Mouse (Mus musculus): ENCODE results near the gene Trabd2b. TPM values are rescaled to one million over a fixed set of nuclear protein-coding genes. Genes with fewer than 3 reads are reported as not detected.
A peak's percentile ranks its signal among the peaks of the same experiment; 100 is the strongest.

The Trabd2b gene
- polyA plus RNA-seq, 1 experiment from 2014 or later: 0.63 TPM

DNA sequence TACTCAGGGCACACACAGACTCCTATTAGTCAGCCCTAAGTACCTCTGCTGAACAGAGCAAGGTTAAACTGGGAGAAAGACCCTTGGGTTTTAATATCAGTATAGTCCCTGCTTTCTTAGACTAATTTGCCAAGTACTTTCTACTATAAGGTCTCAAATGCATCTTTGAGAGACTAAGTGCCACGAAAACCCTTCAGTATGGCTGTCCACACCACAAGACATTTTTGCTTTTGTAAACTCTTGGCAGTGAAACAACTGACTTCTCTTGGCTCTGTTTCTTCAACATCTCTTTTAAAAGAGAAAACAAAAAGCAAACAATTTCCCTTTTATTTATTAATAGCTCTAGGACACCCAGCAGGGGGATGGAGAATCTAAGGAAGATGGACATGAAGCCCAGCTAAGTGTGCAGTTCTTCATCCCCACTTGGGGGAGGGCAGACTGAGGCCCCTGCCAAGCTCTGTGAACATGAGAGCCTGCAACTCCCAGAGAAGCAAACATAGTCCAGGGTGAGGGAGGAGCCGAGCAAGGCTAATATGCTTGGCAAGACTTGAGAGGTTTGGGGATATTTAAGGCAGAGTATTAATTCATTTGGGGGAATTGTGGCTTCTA is 18.9 kb upstream of the Trabd2b start:
- Histone ChIP-seq H3K36me3 (replicated peaks; ENCODE audit: control insufficient read depth, insufficient read depth) (no peaks in the 10 kb centered on the region), H3K4me3 (replicated peaks; ENCODE audit: low read length) (no peak overlapping the region), H3K27me3 (ENCODE audit: control insufficient read depth, insufficient read depth, low read length) (no peaks in the 10 kb centered on the region), H3K4me2 (replicated peaks) (no peak overlapping the region), H3K9me3 (ENCODE audit: control insufficient read depth, low read length) (no peaks in the 10 kb centered on the region), H3K4me1 (replicated peaks; ENCODE audit: control insufficient read depth, insufficient read depth, low read length) (no peaks in the 10 kb centered on the region), H3K9ac (no peak overlapping the region), H3K27ac (no peak overlapping the region)
- 70% methylated on average over 2 of the region's 2 CpGs for WGBS
- ATAC-seq (ENCODE audit: low FRiP score): no peak
- no peak for DNase-seq (ENCODE audit: low spot score)

DNA sequence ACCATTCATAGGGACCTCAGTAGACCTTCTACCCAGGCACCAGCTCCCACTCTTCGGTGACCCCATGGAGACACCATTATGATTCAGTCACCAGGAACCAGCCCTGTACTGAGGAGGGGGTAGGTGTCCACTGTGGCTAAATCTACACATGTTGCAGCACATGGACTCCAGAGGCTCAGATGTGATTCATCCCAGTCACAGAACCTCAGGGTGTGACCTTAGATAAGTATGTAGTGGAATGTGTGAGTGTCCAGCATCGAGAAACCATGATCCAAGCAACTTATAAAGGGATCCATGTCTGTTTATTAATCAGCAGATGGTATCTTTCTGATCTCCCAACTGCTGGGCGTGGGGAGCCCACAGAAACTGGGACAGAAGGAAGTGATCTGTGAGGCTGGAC is 18.2 kb upstream of the Trabd2b start:
- no peak overlapping the region for H3K27ac ChIP-seq
- H3K9ac ChIP-seq: no peak overlapping the region
- ATAC-seq (ENCODE audit: low FRiP score) (no peak), DNase-seq (ENCODE audit: low spot score) (no peak)
- no peak overlapping the region for H3K4me3 ChIP-seq (replicated peaks; ENCODE audit: low read length)
- H3K9me3 ChIP-seq (ENCODE audit: control insufficient read depth, low read length): no peaks in the 10 kb centered on the region
- H3K27me3 ChIP-seq (ENCODE audit: control insufficient read depth, insufficient read depth, low read length): no peaks in the 10 kb centered on the region
- H3K4me2 ChIP-seq (replicated peaks): no peak overlapping the region
- H3K4me1 ChIP-seq (replicated peaks; ENCODE audit: control insufficient read depth, insufficient read depth, low read length): no peaks in the 10 kb centered on the region
- H3K36me3 ChIP-seq (replicated peaks; ENCODE audit: control insufficient read depth, insufficient read depth): no peaks in the 10 kb centered on the region
- WGBS: 90% methylated on average over 3 of the region's 3 CpGs

DNA sequence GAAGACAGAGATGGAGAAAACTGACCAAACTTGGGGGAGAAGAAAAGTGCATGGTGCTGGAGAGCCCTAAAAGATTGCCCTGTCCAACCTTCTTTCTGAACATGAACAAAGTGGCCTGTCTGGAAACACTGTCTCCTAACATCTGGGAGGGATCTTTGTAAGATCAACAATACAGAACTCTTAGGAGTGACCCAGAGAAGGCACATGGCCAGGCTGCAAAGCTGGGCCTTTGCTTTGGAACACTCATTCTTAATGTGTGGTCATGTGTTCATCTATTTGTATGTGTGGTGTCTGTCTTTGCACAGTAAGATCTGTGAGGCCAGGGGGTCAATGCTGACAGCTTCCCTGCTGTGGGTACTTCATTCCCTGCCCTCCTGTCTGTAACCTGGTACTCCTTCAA is 16.9 kb upstream of the Trabd2b start:
- Histone ChIP-seq H3K4me3 (replicated peaks; ENCODE audit: low read length) (no peak overlapping the region), H3K27ac (no peak overlapping the region), H3K9me3 (ENCODE audit: control insufficient read depth, low read length) (no peaks in the 10 kb centered on the region), H3K4me2 (replicated peaks) (no peak overlapping the region), H3K9ac (no peak overlapping the region), H3K36me3 (replicated peaks; ENCODE audit: control insufficient read depth, insufficient read depth) (no peaks in the 10 kb centered on the region), H3K27me3 (ENCODE audit: control insufficient read depth, insufficient read depth, low read length) (no peaks in the 10 kb centered on the region), H3K4me1 (replicated peaks; ENCODE audit: control insufficient read depth, insufficient read depth, low read length) (no peaks in the 10 kb centered on the region)
- DNase-seq (ENCODE audit: low spot score): no peak
- ATAC-seq (ENCODE audit: low FRiP score): no peak

DNA sequence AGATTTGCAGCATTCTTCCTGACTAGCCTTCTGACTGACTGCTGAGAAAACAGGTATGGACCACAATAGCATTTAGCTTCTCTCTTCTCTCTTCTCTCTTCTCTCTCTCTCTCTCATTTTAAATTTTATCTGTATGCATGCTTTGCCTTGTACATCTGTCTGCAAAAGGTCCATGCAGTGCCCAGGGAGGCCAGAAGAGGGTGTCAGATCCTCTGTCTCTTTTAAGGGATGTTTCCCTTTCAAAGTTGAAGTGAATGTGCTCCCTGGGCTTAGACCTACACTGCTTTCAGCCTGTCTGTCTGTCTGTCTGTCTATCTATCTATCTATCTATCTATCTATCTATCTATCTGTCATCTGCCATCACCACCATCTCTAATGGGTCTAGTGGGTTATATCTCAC is 8.9 kb upstream of the Trabd2b start:
- Histone ChIP-seq H3K9ac (no peak overlapping the region), H3K4me2 (replicated peaks) (no peak overlapping the region), H3K9me3 (ENCODE audit: control insufficient read depth, low read length) (no peaks in the 10 kb centered on the region), H3K27me3 (ENCODE audit: control insufficient read depth, insufficient read depth, low read length) (no peaks in the 10 kb centered on the region), H3K4me1 (replicated peaks; ENCODE audit: control insufficient read depth, insufficient read depth, low read length) (no peaks in the 10 kb centered on the region), H3K36me3 (replicated peaks; ENCODE audit: control insufficient read depth, insufficient read depth) (no peaks in the 10 kb centered on the region), H3K4me3 (replicated peaks; ENCODE audit: low read length) (no peak overlapping the region), H3K27ac (no peak overlapping the region)
- ATAC-seq (ENCODE audit: low FRiP score): no peak
- DNase-seq (ENCODE audit: low spot score): no peak

DNA sequence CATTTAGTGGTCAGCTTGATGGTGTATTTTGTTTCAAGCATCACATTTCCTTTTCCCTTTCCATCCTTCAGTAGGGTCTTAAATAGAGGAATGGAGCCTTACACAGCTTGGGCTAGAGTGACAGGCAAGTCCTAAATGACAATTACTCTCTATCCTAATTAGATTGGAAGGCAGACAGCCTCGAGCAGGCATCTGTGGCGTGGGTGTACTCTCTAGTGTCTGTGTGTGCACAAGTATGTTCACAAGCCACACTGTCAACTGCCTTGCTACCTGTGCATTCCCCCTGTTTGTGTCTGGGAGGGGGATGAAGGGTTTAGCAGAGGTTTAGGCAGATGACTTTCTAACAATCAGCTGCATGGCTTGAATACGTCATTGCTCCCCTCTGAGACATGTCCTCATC is 6.7 kb upstream of the Trabd2b start:
- no peaks in the 10 kb centered on the region for H3K4me1 ChIP-seq (replicated peaks; ENCODE audit: control insufficient read depth, insufficient read depth, low read length)
- no peak for ATAC-seq (ENCODE audit: low FRiP score)

DNA sequence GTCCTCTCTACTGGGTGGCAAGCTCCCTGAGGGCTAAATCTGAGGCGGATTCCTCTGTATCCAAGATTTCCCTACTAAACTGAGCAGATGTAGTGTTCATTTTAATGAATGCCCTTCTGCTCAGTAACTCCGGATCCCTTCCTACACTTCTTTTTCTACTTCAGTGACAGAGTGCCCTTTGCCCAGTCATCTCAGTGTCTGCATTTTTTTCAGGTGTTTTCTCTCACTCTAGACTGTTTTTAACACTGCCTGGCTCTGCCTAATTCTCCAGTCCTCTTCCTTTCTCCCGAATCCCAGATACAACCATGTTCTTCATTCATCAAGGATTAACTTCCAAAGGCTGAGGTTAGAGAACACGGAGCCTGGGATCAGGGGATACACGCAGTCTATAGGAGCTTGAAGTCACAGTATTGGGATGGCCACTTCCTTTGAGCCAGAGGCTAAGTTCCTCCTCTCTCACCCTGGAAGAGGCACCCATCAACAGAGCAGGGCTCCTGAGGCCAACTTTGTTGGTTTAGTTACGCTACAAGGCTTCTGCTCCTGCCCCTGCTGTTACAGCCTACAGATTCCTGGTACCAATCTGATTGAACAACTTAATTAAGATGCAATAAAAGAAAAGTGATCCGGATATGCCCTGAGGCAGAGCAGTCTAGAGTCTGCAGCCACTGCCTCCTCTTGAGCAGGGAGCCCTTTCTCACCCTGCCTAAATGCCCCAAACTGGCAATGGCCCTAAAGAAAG is 4.4 kb upstream of the Trabd2b start:
- Histone ChIP-seq H3K4me2 (replicated peaks) (no peak overlapping the region), H3K9ac (no peak overlapping the region), H3K27ac (no peak overlapping the region), H3K27me3 (ENCODE audit: control insufficient read depth, insufficient read depth, low read length) (peaks cover 10% of the 10 kb centered on the region), H3K4me3 (replicated peaks; ENCODE audit: low read length) (no peak overlapping the region), H3K4me1 (replicated peaks; ENCODE audit: control insufficient read depth, insufficient read depth, low read length) (peaks cover 7% of the 10 kb centered on the region; the same call in 1 of the 2 replicates), H3K36me3 (replicated peaks; ENCODE audit: control insufficient read depth, insufficient read depth) (no peaks in the 10 kb centered on the region), H3K9me3 (ENCODE audit: control insufficient read depth, low read length) (no peaks in the 10 kb centered on the region)
- 66% methylated on average over 7 of the region's 7 CpGs for WGBS
- ATAC-seq (ENCODE audit: low FRiP score) (no peak), DNase-seq (ENCODE audit: low spot score) (no peak)

More for the DNA sequence above, 6.7 kb upstream of the Trabd2b start:
- H3K36me3 ChIP-seq (replicated peaks; ENCODE audit: control insufficient read depth, insufficient read depth): no peaks in the 10 kb centered on the region
- H3K27me3 ChIP-seq (ENCODE audit: control insufficient read depth, insufficient read depth, low read length): no peaks in the 10 kb centered on the region
- no peaks in the 10 kb centered on the region for H3K9me3 ChIP-seq (ENCODE audit: control insufficient read depth, low read length)
- 63% methylated on average over 3 of the region's 3 CpGs for WGBS
- no peak overlapping the region for H3K27ac ChIP-seq
- DNase-seq (ENCODE audit: low spot score): no peak
- no peak overlapping the region for H3K9ac ChIP-seq
- H3K4me2 ChIP-seq (replicated peaks): no peak overlapping the region
- H3K4me3 ChIP-seq (replicated peaks; ENCODE audit: low read length): no peak overlapping the region

DNA sequence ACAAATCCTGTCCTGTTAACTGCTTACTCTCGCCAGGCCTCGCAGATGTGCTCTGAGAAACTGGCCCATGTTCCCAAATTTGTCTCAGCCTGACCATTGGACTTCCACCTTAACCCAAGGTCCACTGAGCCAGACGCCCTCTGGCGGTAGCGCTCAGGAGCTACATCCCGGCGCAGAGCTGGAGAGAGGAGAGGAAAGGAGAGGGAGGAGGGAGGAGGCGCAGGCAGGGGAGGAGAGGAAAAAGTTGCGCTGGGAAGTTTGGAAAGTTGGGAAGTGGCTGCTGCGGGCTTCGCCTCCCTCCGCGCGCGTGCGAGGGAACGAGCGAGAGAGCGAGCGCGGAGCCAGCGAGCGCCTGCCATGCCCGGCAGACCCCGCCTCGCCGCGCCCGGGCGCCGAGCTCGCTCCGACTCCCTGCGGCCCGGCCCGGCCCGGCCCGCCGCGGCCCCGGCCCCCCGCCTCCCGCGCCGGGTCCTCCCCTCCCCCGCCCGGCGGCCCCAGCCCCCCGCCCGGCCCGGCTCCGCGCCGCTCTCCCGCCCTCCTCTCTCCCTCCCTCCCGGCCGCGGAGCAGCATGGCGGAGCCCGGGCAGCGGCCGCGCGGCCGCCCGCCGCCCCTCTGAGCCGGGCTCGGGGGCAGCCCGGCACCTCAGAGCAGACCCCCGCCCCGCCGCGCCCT is 706 bp upstream of the Trabd2b start:
- Histone ChIP-seq H3K36me3 (replicated peaks; ENCODE audit: control insufficient read depth, insufficient read depth) (no peaks in the 10 kb centered on the region), H3K4me1 (replicated peaks; ENCODE audit: control insufficient read depth, insufficient read depth, low read length) (peaks cover 16% of the 10 kb centered on the region; the same call in 1 of the 2 replicates), H3K27ac (peak overlapping the region; percentile 47), H3K9ac (peak overlapping the region; percentile 69), H3K4me2 (replicated peaks) (peak overlapping the region; percentile 100), H3K27me3 (ENCODE audit: control insufficient read depth, insufficient read depth, low read length) (peaks cover 33% of the 10 kb centered on the region), H3K9me3 (ENCODE audit: control insufficient read depth, low read length) (no peaks in the 10 kb centered on the region), H3K4me3 (replicated peaks; ENCODE audit: low read length) (peak overlapping the region; percentile 78)
- WGBS: under 1% methylated on average over 38 of the region's 74 CpGs
- ATAC-seq (ENCODE audit: low FRiP score) (peak; percentile 87), DNase-seq (ENCODE audit: low spot score) (peak; percentile 85)

DNA sequence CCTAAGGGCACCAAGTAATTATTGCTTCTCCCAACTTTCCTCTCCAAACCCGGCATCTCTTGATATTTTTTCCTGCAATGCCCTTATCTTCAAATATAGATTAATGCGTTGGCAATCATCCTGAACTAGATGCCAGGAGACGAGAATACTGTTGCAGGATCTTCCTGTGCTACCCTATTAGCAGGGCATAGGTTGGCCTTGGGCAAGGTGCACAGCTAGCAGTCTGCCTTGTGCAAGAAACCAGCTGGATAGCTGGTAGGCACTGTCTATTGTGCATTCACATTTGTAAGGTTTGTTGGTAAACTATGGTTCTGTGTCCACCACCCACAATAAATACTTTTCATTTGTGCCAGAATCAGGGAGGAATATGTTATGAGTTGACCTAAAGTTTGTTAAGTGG is 992 bp downstream of the Trabd2b start:
- Histone ChIP-seq H3K4me2 (replicated peaks) (peak overlapping the region; percentile 100), H3K4me3 (replicated peaks; ENCODE audit: low read length) (no peak overlapping the region)
- WGBS: 62% methylated on average over 3 of the region's 3 CpGs

DNA sequence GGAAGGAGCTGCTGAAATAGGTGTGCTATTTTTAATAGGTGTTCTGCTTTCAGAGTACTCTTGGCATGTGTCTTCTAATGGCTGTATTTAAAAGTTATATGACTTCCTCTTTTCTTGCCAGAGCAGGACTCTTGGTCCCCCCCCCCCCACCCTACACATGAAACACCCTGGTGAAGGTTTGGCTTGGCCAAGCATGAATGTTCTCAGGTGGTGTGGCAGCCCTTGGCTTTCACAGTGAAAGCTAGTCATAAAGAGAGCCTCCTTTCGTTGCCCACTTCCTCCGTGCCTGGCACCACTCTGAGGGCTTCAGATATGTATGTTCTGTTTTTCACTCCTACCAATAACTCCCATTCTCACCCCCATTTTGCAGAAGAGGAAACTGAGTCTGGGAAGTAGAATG is 1.8 kb downstream of the Trabd2b start:
- 93% methylated on average over 2 of the region's 2 CpGs for WGBS
- Histone ChIP-seq H3K4me1 (replicated peaks; ENCODE audit: control insufficient read depth, insufficient read depth, low read length) (peaks cover 24% of the 10 kb centered on the region; the same call in 1 of the 2 replicates), H3K27me3 (ENCODE audit: control insufficient read depth, insufficient read depth, low read length) (peaks cover 33% of the 10 kb centered on the region), H3K27ac (no peak overlapping the region), H3K9ac (no peak overlapping the region), H3K4me3 (replicated peaks; ENCODE audit: low read length) (no peak overlapping the region), H3K9me3 (ENCODE audit: control insufficient read depth, low read length) (no peaks in the 10 kb centered on the region), H3K4me2 (replicated peaks) (peak overlapping the region; percentile 2; the same call in 1 of the 2 replicates), H3K36me3 (replicated peaks; ENCODE audit: control insufficient read depth, insufficient read depth) (no peaks in the 10 kb centered on the region)
- ATAC-seq (ENCODE audit: low FRiP score) (no peak), DNase-seq (ENCODE audit: low spot score) (no peak)

More for the DNA sequence above, 992 bp downstream of the Trabd2b start:
- peaks cover 24% of the 10 kb centered on the region; the same call in 1 of the 2 replicates for H3K4me1 ChIP-seq (replicated peaks; ENCODE audit: control insufficient read depth, insufficient read depth, low read length)
- H3K27me3 ChIP-seq (ENCODE audit: control insufficient read depth, insufficient read depth, low read length): peaks cover 33% of the 10 kb centered on the region
- no peaks in the 10 kb centered on the region for H3K9me3 ChIP-seq (ENCODE audit: control insufficient read depth, low read length)
- DNase-seq (ENCODE audit: low spot score): no peak
- no peaks in the 10 kb centered on the region for H3K36me3 ChIP-seq (replicated peaks; ENCODE audit: control insufficient read depth, insufficient read depth)
- H3K9ac ChIP-seq: no peak overlapping the region
- no peak overlapping the region for H3K27ac ChIP-seq
- no peak for ATAC-seq (ENCODE audit: low FRiP score)

All from hindbrain, embryonic 14.5 days (tissue).